Mouse (Mus musculus): ENCODE measurements around the gene Sh3pxd2a. TPM values are rescaled to one million over a fixed set of nuclear protein-coding genes. Genes with fewer than 3 reads are reported as not detected.

The Sh3pxd2a gene
- polyA plus RNA-seq, 1 experiment from 2014 or later, result 5.0 TPM

DNA sequence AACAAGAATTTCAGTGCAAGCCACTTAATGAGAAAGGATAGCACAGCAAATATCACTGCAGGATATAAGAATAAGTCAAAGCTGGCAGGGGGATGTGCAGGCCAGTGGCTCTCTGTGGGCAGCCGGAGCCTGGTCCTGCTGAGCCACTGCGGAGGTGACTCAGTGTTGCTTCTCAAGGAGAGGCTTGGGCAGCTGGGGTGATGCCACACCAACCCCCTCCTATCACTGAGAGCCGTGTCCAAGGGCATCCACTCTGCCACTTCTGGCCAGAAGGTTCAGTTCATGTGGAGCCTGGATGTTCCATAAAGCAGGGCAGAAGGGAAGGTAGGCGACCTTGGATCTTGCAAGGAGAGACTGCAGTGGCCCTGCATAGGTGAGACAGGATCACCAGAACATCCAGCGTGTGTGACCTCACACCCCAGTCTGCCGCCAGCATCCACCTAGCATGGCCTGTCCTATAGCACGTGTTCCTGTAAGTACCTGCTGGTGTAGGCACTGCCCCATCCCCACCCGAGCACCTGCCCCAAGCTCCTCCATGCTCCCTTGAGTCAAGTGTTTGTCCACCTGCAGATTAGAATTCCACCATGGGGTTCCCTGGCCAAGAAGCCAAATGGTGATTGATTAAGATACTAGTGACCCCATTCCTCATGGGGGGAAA lies 89.2 kb downstream of the Sh3pxd2a start:
- H3K4me1 ChIP-seq (ENCODE audit: insufficient read depth, low read length), result peaks cover 2% of the 10 kb centered on the region; the same call in 1 of the 2 replicates
- H3K27me3 ChIP-seq (ENCODE audit: insufficient read depth, low read length), result no peaks in the 10 kb centered on the region
- no peak overlapping the region for H3K4me2 ChIP-seq (replicated peaks; ENCODE audit: low read depth, low read length)
- H3K27ac ChIP-seq (ENCODE audit: low read length), result no peak overlapping the region
- 95% methylated on average over 8 of the region's 8 CpGs for WGBS
- no peak overlapping the region for H3K9ac ChIP-seq (replicated peaks; ENCODE audit: low read length)
- H3K9me3 ChIP-seq (ENCODE audit: low read length), result no peaks in the 10 kb centered on the region
- ATAC-seq (ENCODE audit: low FRiP score, low TSS enrichment), result no peak
- no peak overlapping the region for H3K4me3 ChIP-seq (ENCODE audit: low read length)
- H3K36me3 ChIP-seq (ENCODE audit: insufficient read depth, low read length), result no peaks in the 10 kb centered on the region

DNA sequence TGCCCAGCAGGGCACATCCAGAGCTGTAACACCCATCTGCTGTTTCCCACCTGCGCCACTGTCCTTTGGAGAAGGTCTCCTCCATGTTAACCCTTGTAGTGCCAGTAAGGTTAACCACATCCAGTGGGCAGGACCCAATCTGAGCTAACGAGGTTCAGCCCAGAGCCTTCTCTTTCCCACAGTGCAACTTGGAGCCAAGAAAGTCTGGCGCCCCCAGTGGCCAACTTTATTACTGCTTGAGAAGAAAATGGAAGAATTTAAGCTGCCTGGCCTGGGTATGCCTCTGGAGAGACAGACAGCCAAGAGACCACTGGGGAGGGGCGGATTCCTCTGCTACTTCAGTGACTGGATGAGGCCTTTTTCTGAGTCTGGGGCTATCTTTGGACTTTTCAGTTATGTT lies 89.8 kb downstream of the Sh3pxd2a start:
- Histone ChIP-seq H3K4me1 (ENCODE audit: insufficient read depth, low read length) (peaks cover 8% of the 10 kb centered on the region), H3K27me3 (ENCODE audit: insufficient read depth, low read length) (no peaks in the 10 kb centered on the region), H3K9me3 (ENCODE audit: low read length) (no peaks in the 10 kb centered on the region), H3K36me3 (ENCODE audit: insufficient read depth, low read length) (no peaks in the 10 kb centered on the region), H3K9ac (replicated peaks; ENCODE audit: low read length) (no peak overlapping the region), H3K4me3 (ENCODE audit: low read length) (no peak overlapping the region), H3K4me2 (replicated peaks; ENCODE audit: low read depth, low read length) (no peak overlapping the region), H3K27ac (ENCODE audit: low read length) (no peak overlapping the region)
- ATAC-seq (ENCODE audit: low FRiP score, low TSS enrichment), result no peak
- 45% methylated on average over 4 of the region's 4 CpGs for WGBS

DNA sequence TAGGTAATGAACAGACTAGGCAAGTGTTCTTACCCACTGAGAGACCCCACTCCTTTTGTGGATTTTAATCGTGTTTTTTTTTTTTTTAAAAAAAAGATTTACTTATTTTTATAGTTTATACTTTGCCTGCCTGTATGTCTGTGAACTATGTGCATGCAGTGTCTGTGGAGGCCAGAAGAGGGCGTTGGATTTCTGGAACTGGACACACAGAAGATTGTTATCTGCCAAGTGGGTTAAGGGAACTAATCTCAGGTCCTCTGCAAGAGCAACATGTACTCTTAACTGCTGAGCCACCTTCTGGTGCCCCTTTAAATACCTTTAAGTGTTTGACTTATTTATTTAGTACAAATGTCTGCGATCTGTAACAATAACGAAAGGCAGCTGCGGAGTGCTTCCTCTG lies 92.2 kb downstream of the Sh3pxd2a start:
- Histone ChIP-seq H3K4me2 (replicated peaks; ENCODE audit: low read depth, low read length) (no peak overlapping the region), H3K27me3 (ENCODE audit: insufficient read depth, low read length) (no peaks in the 10 kb centered on the region)

DNA sequence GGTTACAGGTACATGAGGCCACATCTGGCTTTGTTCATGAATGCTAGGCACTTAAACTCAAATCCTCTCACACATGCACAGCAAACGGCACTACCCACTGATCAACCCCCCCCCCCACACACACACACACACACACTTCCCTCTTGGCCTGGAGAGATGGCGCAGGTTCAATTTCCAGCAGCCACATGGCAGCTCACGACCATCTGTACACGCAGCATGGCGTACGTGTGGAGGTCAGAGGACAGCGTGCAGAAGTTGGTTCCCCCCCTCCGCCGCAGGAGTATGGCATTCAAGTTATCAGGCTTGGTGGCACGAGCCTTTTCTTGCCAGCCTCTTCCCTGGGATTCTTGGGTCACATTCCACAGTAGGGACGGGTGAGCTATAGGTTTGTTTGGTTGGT lies 92.7 kb downstream of the Sh3pxd2a start:
- H3K36me3 ChIP-seq (ENCODE audit: insufficient read depth, low read length), result no peaks in the 10 kb centered on the region
- H3K9me3 ChIP-seq (ENCODE audit: low read length), result no peaks in the 10 kb centered on the region
- no peaks in the 10 kb centered on the region for H3K27me3 ChIP-seq (ENCODE audit: insufficient read depth, low read length)
- H3K4me3 ChIP-seq (ENCODE audit: low read length), result no peak overlapping the region
- H3K9ac ChIP-seq (replicated peaks; ENCODE audit: low read length), result no peak overlapping the region
- no peak overlapping the region for H3K4me2 ChIP-seq (replicated peaks; ENCODE audit: low read depth, low read length)
- H3K4me1 ChIP-seq (ENCODE audit: insufficient read depth, low read length), result peaks cover 14% of the 10 kb centered on the region
- no peak for ATAC-seq (ENCODE audit: low FRiP score, low TSS enrichment)
- WGBS, result 86% methylated on average over 11 of the region's 11 CpGs
- no peak overlapping the region for H3K27ac ChIP-seq (ENCODE audit: low read length)

More for the DNA sequence above, 92.2 kb downstream of the Sh3pxd2a start:
- no peaks in the 10 kb centered on the region for H3K36me3 ChIP-seq (ENCODE audit: insufficient read depth, low read length)
- no peak overlapping the region for H3K4me3 ChIP-seq (ENCODE audit: low read length)
- H3K4me1 ChIP-seq (ENCODE audit: insufficient read depth, low read length), result peaks cover 14% of the 10 kb centered on the region
- no peak overlapping the region for H3K27ac ChIP-seq (ENCODE audit: low read length)
- no peak for ATAC-seq (ENCODE audit: low FRiP score, low TSS enrichment)
- no peak overlapping the region for H3K9ac ChIP-seq (replicated peaks; ENCODE audit: low read length)
- WGBS, result 58% methylated on average over 5 of the region's 5 CpGs
- no peaks in the 10 kb centered on the region for H3K9me3 ChIP-seq (ENCODE audit: low read length)

DNA sequence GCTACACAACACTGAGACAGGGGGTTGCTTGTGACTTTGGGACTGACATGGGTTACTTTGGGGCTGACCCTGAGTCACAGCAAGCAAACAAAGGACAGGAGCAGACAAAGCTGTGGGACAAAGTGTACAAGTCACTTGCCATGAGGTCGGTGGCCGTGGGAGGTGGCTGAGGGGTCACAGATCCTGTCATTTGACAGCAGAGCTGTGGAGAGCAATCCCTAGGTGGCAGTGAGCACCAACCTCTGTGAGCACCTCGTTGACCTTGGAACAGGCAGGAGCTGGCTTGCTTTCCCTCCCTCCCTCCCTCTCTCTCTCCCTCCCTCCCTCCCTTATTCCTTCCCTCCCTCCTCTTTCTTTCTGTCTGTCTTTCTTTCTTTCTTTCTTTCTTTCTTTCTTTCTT lies 95.2 kb downstream of the Sh3pxd2a start:
- Histone ChIP-seq H3K4me3 (ENCODE audit: low read length) (no peak overlapping the region), H3K27me3 (ENCODE audit: insufficient read depth, low read length) (no peaks in the 10 kb centered on the region), H3K36me3 (ENCODE audit: insufficient read depth, low read length) (no peaks in the 10 kb centered on the region), H3K4me1 (ENCODE audit: insufficient read depth, low read length) (peaks cover 14% of the 10 kb centered on the region), H3K27ac (ENCODE audit: low read length) (no peak overlapping the region), H3K9me3 (ENCODE audit: low read length) (no peaks in the 10 kb centered on the region), H3K4me2 (replicated peaks; ENCODE audit: low read depth, low read length) (no peak overlapping the region), H3K9ac (replicated peaks; ENCODE audit: low read length) (no peak overlapping the region)
- no peak for ATAC-seq (ENCODE audit: low FRiP score, low TSS enrichment)
- WGBS, result 16% methylated on average over 3 of the region's 3 CpGs

DNA sequence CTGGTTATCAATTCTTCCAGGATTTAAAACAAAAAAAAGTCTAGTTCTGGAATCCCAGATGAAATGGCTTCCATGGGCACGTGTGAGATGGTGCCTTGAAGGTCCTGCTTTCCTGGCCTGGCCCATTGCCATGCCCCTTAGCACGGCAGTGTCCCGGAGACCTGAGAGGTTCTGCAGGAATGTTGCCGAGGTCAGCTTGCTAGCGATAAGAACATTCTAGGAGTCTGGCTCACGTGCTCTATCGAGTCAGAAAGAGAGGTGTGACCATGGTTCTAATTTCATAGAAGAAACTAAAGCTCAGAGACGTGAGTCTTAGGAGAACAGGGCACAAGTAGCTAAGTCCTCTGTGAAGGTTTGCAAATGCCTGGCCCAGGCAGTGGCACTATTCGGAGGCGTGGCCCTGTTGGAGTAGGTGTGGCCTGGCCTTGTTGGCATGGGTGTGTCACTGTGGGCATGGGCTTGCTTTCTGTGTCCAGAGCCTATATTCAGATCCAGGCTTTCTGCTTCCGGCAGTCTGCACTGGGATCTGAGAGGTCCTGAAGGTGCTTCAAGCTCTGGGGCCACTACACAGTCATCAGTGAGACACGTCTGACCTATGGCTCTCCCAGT lies 96.8 kb downstream of the Sh3pxd2a start:
- ATAC-seq (ENCODE audit: low FRiP score, low TSS enrichment), result no peak
- 81% methylated on average over 12 of the region's 12 CpGs for whole genome bisulfite sequencing

DNA sequence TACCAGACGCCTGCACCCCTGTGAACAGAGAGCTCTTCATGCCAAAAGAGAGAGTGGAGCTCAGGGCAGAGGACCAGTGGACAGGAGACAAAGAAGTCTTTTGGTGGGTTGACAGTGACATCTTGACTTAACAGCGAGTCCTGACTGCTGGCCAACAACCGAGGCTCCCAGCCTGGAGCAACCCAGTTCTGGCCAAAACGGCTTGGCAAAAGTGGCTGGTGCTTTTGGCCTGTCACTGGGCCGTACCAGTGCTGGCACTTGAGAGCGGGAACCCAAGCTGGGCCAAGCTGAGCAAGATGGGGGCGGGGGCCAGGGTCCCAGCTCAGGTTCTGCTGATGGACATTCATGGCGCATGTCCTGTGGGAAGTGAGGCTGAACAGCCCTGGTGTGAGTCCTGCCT lies 97.6 kb downstream of the Sh3pxd2a start:
- 87% methylated on average over 8 of the region's 8 CpGs for WGBS
- no peaks in the 10 kb centered on the region for H3K9me3 ChIP-seq (ENCODE audit: low read length)
- H3K36me3 ChIP-seq (ENCODE audit: insufficient read depth, low read length), result 0 out of 2 replicates have a peak, but pooled peaks cover 4% of the 10 kb centered on the region
- H3K27me3 ChIP-seq (ENCODE audit: insufficient read depth, low read length), result no peaks in the 10 kb centered on the region
- H3K27ac ChIP-seq (ENCODE audit: low read length), result no peak overlapping the region
- no peak overlapping the region for H3K9ac ChIP-seq (replicated peaks; ENCODE audit: low read length)
- no peak overlapping the region for H3K4me3 ChIP-seq (ENCODE audit: low read length)
- H3K4me2 ChIP-seq (replicated peaks; ENCODE audit: low read depth, low read length), result no peak overlapping the region
- H3K4me1 ChIP-seq (ENCODE audit: insufficient read depth, low read length), result peaks cover 27% of the 10 kb centered on the region
- ATAC-seq (ENCODE audit: low FRiP score, low TSS enrichment), result no peak

More for the DNA sequence above, 96.8 kb downstream of the Sh3pxd2a start:
- Histone ChIP-seq H3K27me3 (ENCODE audit: insufficient read depth, low read length) (no peaks in the 10 kb centered on the region), H3K9ac (replicated peaks; ENCODE audit: low read length) (no peak overlapping the region), H3K9me3 (ENCODE audit: low read length) (no peaks in the 10 kb centered on the region), H3K4me2 (replicated peaks; ENCODE audit: low read depth, low read length) (no peak overlapping the region), H3K27ac (ENCODE audit: low read length) (no peak overlapping the region), H3K4me3 (ENCODE audit: low read length) (no peak overlapping the region), H3K36me3 (ENCODE audit: insufficient read depth, low read length) (0 out of 2 replicates have a peak, but pooled peaks cover 2% of the 10 kb centered on the region), H3K4me1 (ENCODE audit: insufficient read depth, low read length) (peaks cover 27% of the 10 kb centered on the region)

DNA sequence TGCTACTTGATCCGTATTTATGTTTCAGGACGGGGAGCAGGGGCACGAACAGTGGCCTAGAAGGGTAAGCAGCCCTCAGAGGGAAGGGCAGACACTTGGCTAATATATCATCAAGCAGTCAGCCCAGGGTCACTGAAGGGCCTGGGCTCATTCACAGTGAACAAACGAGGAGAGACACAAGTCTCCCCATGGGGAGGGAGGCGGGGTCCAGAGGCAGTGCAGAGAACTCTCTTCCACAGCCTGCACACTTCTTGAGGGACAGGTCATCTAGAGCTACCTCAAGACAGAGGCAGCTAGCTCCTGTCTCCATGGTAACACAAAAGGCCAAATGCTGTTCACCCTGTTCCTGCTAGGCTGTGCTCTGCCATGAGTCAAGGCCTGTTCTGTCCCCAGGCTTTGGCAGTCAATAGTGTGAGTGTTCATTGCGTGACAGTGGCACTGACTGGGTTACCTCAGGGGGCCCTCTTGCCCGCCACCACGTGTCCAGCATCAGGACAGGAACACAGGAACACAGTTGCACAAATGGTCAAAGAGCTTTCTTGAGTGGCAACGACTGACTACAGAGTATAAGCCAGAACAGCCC lies 101.0 kb downstream of the Sh3pxd2a start:
- no peak overlapping the region for H3K4me2 ChIP-seq (replicated peaks; ENCODE audit: low read depth, low read length)
- 43% methylated on average over 9 of the region's 9 CpGs for WGBS
- H3K36me3 ChIP-seq (ENCODE audit: insufficient read depth, low read length), result 0 out of 2 replicates have a peak, but pooled peaks cover 4% of the 10 kb centered on the region
- H3K4me3 ChIP-seq (ENCODE audit: low read length), result no peak overlapping the region
- H3K9ac ChIP-seq (replicated peaks; ENCODE audit: low read length), result no peak overlapping the region
- no peak overlapping the region for H3K27ac ChIP-seq (ENCODE audit: low read length)
- H3K4me1 ChIP-seq (ENCODE audit: insufficient read depth, low read length), result peaks cover 20% of the 10 kb centered on the region; the same call in 1 of the 2 replicates
- H3K27me3 ChIP-seq (ENCODE audit: insufficient read depth, low read length), result no peaks in the 10 kb centered on the region
- ATAC-seq (ENCODE audit: low FRiP score, low TSS enrichment), result 0 out of 2 replicates have a peak, but pooled peaks have one; percentile 29
- H3K9me3 ChIP-seq (ENCODE audit: low read length), result no peaks in the 10 kb centered on the region

DNA sequence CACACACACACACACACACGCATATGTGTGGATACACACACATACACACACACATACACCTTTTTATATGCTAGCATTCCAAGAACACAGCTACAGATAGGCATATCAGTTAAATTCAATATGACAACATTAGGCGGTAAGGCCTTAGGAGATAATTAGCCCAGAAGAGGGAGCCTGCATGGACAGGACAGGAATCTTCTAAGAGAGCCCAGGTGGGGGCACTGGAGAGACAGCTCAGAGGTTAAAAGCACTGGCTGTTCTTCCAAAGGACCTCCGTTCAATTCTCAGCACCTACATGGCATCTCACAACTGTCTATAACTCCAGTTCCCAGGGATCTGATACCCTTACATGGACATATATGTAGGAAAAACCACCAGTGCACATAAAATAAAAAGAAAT lies 103.3 kb downstream of the Sh3pxd2a start:
- Histone ChIP-seq H3K4me1 (ENCODE audit: insufficient read depth, low read length) (peaks cover 20% of the 10 kb centered on the region; the same call in 1 of the 2 replicates), H3K36me3 (ENCODE audit: insufficient read depth, low read length) (0 out of 2 replicates have a peak, but pooled peaks cover 4% of the 10 kb centered on the region), H3K9me3 (ENCODE audit: low read length) (no peaks in the 10 kb centered on the region), H3K27ac (ENCODE audit: low read length) (no peak overlapping the region), H3K27me3 (ENCODE audit: insufficient read depth, low read length) (no peaks in the 10 kb centered on the region), H3K4me3 (ENCODE audit: low read length) (no peak overlapping the region), H3K9ac (replicated peaks; ENCODE audit: low read length) (no peak overlapping the region), H3K4me2 (replicated peaks; ENCODE audit: low read depth, low read length) (no peak overlapping the region)
- 89% methylated on average over 3 of the region's 3 CpGs for WGBS
- ATAC-seq (ENCODE audit: low FRiP score, low TSS enrichment), result no peak

DNA sequence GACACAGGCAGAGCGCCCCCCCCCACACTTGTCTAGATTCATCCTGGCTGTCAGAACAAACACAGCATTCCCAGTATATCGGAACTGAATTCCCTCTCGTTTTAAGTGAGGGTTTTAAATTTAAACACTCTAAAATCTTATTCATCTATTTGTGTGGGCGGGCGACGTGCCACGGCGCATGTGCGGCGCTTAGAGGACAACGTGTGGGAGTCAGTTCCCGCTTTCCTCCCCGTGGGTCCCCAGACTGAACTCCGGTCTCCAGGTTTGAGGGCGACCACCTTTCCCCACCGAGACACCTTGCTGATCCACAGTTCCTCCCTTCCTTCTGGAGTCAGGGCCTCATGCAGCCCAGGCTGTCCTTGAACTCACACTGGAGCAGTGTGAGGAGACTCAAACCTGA lies 104.2 kb downstream of the Sh3pxd2a start:
- Histone ChIP-seq H3K4me3 (ENCODE audit: low read length) (no peak overlapping the region), H3K36me3 (ENCODE audit: insufficient read depth, low read length) (0 out of 2 replicates have a peak, but pooled peaks cover 4% of the 10 kb centered on the region), H3K9ac (replicated peaks; ENCODE audit: low read length) (no peak overlapping the region; the same call in 1 of the 2 replicates), H3K4me2 (replicated peaks; ENCODE audit: low read depth, low read length) (peak overlapping the region; percentile 45), H3K27ac (ENCODE audit: low read length) (no peak overlapping the region), H3K9me3 (ENCODE audit: low read length) (no peaks in the 10 kb centered on the region), H3K27me3 (ENCODE audit: insufficient read depth, low read length) (no peaks in the 10 kb centered on the region), H3K4me1 (ENCODE audit: insufficient read depth, low read length) (peaks cover 20% of the 10 kb centered on the region; the same call in 1 of the 2 replicates)
- WGBS, result 78% methylated on average over 16 of the region's 16 CpGs
- no peak for ATAC-seq (ENCODE audit: low FRiP score, low TSS enrichment)

Data from kidney, embryonic 16.5 days (tissue).